Mouse (Mus musculus) adipocyte (in vitro differentiated cells): Measurements from ENCODE around the gene Bcl9.

Experiments used
- DNase-seq: peaks from one replicate; pipeline ENCODE4 v3.0.0-alpha.2; 2016; ENCODE audit warnings: low spot score

Gene Bcl9

DNA sequence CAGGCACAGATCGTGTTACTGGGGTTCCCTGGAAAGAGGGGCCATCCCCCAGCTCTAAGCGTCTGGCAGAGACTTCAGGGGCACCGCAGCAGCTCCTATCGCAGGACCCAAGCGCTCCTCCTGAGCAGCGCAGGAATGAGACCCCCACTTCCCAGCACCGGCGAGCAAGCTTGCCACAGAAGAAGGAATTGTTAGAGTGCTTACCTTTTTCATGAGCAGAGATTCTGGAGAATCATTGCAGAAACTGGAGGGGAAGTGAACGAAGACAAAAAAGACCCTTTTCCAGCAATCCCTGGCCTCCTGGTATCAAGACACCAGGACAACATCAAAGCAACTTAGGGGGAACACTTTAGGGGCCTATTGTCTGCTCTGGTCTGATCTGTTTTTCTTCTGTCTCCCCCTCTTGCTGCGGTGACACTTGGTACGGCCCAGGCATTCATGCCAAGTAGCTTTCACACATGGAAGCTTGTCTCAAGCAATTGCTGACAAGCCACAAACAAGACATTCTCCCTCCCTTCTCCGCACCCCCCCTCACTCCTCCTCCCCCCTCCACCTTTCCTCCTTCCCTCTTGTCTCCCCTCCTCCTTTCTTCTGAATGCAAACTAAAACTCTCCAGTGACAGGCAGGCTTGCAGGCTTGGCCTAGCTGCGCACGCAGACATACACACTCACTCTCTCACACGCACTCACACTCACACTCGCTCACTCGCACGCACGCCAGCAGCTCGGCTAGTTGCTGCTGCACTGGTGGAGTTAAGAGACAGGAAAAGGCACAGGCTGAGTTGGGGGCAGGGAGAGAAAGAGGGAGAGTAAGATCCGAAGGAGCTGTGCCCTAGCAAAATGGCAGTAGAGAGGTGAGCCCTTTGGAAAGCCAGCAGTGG is at the start of gene Bcl9:
TSS of gene Bcl9 (minus strand) at position 365 of the 880 bp plus-strand sequence.
- peak; percentile 94 for DNase-seq

- no peak for DNase-seq
Measured at GRCm38 (mm10) chr3:97339193-97339576, 41.5 kb upstream of the Bcl9 start.

DNA sequence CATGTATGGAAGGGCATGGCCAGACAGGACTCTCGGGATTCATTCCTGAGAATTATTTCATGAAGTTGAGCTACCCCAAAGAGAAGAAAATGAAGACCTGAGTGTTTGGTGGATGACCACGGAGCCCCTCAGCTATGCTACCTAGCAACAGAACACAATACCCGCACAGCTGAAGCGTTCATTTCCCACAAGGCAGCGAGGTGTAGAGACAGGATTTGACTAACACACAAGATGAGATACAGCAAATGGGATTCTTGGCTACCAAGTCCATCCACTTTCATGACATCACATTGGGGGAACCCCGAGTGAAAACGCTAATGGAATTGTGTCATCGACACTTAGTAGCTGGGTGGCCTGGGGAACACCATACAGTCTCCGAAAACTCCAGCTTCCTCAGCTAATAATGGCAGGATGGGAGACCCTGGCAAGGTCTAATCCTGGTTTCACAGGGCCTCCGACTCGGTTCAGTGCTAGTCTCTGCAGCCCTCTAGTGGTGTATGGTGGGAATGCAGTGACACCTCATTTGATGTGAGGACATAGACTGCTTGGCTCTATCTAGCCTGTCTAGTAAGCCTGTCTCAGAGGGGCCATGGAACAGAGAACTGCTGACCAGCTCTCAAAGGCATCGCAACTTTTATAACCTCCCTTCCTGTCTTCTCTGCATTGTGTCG is 40.9 kb upstream of the Bcl9 start:
- DNase-seq: peak; percentile 88

DNA sequence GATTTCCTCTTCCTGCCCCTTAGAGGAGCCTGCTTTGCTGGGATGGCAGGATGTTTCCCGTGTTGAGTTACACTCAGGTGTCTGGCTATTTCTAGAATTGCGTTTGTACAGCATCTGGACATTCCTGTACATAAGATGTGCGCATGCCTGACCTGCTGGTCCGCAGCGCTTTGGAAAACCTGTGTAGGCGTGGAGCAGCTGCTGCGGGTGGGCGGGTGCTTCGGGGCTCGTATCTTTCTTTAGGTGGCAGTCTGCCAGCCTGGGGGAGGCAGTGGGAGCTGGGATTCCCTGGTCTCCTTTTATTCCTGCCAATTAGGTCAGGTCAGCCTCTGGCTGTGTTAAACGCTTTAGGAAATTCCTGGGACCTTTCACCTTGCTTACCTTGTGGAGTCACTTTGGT is 39.6 kb upstream of the Bcl9 start:
- DNase-seq: no peak

GRCm38 (mm10) chr3:97336331-97336730 is 38.6 kb upstream of the Bcl9 start:
- DNase-seq: no peak

DNA sequence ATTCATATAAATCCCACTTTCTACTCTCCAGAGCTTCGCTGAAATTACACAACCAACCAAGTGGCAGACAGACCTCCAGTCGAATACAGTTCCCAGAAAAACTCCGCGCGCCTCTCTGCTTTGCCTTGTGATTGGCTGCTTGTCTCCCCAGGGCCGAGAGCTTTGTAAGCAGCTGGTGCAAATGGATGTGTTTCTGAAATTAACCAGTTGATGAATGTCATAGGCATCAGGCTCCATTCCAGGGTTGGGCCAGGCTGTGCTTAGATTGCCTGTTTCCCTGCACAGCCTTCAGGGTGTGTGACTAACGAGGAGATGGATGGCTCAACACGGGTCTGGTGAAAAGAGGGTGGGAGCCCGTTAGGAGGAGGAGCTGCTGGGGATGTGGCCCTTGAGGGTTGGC is 36.9 kb upstream of the Bcl9 start:
- no peak for DNase-seq

DNA sequence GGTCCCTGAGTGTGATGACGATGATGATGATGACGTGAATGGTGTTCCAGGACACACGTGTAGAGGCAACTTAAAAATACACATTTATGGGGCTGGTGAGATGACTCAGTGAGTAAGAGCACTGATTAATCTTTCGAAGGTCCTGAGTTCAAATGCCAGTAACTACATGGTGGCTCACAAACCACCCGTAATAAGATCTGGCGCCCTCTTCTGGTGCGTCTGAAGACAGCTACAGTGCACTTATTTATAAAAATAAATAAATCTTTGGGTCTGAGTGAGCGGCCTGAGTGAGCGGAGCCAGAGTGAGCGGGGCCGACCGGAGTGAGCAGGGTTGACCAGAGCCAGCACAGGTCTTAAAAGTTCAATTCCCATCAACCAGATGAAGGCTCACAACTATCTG is 34.5 kb upstream of the Bcl9 start:
- DNase-seq: peak; percentile 25

DNA sequence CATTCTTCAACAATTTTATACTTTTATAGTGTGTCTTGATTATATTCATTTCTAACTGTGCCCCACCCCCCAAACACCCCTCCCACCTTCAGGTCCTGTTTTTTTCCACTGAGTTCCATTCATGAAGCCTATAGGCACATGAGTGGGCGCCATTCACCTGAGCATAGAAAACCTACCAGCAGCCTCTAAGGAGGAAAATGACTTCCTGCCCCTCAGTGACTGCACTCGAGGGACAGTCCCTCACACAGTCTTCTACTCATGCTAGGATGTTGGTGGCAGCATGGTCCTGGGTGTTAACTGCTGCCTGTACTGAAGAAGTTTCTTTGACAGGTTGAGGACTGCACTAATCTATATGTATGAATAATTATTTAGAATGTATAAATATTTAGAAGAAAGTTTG is 30.1 kb upstream of the Bcl9 start:
- DNase-seq: no peak

GRCm38 (mm10) chr3:97327356-97327755 is 29.6 kb upstream of the Bcl9 start:
- no peak for DNase-seq

DNA sequence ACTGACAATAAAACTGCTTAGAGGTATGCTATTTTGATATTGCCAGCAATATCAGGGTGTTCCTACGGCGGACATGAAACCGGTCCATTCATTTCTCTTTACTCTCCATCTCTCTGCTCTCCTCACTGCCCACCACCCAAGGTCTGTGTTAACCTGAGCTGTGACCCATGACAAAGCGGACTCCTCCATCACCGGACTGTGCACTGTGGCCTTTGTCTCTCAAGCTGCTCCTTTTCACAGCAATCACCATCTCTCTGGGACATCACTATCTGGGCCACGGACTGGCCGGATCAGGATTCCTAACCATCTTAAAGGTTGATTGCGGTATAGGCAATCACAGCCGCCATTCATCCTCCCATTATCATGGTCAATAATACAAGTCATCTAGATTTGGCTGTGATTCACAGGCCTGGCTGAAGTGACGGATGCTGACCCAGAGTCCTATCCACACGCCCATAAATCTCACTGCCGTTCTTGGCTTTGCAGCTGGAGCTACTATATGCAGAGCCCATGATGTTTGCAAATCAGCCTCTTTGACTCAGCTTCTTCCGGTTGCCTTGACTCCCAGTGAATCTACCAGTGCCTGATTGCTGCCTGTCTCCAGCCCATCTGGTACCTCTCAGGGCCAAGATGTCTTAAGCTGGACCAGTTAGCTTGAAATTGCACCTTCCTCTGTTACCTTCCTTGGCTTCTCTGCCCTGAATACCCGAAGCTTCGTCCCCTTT is 28.1 kb upstream of the Bcl9 start:
- DNase-seq: no peak

DNA sequence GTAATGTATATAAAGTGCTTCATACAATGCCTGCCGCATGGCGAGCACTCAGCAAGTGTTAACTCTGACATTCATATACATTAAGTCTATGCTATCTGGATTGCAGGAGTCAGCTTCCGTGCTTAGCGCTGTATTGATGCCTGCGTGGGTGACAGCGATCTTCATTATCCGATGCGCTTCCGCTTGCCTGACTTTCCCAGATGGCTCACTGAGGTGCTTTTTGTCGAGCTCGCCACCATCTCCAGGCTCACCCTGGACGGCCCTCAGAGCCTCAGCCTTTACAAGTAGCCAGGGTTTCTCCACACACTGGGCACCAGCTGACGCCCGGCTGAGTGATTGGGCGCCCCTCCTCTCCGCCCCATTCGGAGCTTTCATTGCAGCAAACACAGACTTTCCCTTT is 26.3 kb upstream of the Bcl9 start:
- no peak for DNase-seq

DNA sequence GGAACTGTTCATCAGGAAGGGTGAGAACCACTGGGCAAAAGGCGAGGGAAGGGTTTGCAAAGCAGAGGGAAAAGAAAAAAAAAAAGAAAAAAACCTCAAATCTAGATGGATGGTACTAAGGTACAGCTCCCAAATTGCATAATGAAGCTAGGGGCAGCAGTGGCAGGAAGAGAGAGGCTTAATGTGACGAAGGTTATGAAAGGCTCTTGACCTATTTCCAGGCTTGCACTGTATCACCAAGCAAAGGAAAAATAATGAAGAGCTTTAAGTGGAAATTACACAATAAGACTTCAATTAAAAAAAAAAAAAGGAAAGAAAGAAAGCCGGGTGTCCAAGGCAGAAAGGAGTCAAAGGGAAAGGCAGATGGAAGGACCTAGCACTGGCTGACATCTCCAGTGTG is 19.6 kb upstream of the Bcl9 start:
- DNase-seq: no peak

- no peak for DNase-seq
Measured at GRCm38 (mm10) chr3:97313431-97313830, 15.7 kb upstream of the Bcl9 start.

DNA sequence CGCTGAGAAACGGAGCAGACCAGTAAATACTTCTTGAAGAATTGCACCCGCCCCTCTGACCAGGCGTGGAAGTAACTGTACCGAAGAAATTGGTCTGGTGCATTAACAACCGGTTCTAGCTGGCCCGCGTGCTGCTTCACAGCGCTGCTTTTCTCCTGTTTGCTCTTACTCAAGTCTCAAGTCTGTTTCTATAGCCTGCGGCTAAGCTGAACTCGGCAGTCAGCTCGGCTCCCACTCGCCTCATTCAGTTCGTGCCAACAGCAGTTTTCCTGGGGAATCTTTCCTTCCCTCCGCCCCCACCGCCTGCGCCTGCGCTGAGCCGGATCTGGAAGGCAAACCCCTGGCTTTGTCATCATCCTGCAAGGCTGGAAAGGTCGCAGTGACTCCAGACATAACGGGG is 14.3 kb upstream of the Bcl9 start:
- no peak for DNase-seq

GRCm38 (mm10) chr3:97309748-97310536 is 12.2 kb upstream of the Bcl9 start:
- no peak for DNase-seq

GRCm38 (mm10) chr3:97308440-97308839 is 10.7 kb upstream of the Bcl9 start:
- DNase-seq: no peak

GRCm38 (mm10) chr3:97305907-97306306 is 8.2 kb upstream of the Bcl9 start:
- DNase-seq: peak; percentile 38

DNA sequence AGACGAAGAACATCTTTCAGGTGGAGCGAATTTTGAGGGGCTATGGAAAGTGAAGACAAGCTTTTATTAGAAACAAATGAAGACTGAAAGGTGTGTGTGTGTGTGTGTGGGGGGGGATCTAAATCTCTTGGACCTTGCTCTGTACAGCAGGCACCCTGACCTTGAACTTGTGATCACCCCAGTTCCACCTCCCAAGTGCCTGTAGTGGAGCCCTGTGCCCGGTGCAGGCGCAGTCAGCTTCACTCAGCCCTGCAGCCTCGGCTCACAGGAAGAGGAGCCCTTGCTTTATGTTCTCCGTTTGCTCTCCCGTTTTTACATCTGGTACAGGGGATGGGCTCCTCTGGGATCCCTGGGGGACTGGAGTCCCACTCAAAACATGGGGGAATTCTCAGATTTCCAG is 3.9 kb upstream of the Bcl9 start:
- DNase-seq: no peak

DNA sequence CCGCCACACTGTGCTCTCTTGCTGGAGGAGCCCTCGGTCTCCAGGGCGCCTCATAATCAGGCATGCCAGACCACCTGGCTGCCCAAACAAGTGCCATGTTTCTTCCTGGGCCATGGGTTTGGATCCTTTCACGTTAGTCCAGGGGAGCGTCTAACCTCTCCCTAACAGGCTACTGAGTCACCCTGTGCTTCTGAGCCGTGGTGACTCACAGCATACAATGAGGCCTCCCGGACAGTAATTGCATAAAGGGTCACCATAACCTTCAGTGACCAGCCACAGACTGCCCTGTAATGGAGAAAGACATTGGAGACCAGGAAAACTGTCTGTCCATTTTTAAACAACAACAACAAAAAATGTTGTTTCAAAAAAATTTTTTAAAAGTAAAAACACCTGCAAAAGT is 2.7 kb upstream of the Bcl9 start:
- DNase-seq: no peak

DNA sequence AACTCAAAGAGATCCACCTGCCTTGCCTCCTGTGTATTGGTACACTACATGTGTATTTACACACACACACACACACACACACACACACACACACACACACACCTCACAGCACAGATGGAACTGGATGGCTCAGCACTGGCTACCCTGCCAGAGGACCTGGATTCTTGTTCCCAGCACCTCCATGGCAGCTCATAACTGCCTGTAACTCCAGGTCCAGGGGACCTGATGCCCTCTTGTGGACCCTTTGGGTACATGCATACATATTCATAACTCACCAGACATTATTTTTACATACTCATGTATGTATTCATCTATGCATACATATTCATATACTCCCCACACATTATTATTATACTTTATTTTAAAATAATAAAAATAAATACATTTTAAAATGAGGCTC is 2.2 kb upstream of the Bcl9 start:
- DNase-seq: no peak

DNA sequence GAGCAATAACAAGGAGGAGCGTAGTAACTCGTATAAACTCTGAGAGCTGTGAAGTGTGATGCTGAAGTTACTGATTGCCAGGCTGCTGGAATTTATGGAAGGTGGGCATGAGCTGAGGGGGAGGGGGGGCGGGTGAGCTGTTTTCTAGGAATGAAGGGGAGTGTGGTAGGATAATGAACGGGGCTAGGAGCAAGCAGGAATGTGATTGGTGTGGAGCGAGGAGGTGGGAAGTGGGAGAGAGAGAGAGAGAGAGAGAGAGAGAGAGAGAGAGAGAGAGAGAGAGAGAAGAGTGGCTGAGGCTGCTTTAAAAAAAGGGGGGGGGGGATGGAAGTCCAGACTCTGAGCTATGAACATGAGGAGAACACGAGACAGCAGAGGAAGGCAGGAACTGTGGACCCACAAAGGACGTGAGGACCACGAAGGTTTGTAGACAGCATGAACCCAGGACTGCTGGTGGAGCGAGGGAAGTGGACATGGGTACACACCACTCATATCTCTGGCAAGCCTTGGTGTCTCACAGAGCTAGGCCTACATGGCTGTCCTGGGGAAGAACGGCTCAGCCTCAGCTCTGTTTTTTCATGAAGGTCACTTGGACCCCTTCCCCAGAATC is 1.2 kb upstream of the Bcl9 start:
- DNase-seq: no peak
